In the genomic region with DNA sequence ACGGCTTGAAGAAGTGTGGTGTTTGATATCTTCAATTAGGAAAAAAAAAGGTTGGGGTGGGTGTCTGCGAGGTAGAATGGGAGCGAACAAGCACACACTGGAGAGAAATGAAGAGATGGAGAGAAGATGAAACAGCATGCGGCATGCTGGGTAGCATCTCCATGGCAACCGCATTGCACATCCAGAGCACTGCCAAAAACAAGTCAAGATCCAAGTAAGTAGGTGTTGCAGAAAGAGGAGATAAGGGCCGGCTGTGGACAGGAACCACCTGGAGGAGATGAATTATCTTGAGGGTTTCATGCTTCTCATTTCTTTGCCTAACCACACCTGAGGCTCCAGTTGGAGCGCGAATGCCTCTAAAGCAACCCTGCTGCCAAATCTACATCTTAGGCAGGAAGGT, we compare ENCODE assay signal across 11 mouse cellular contexts.
DNase-seq lines count a peak whose midpoint lies in the region; ATAC-seq and TF ChIP-seq lines count a peak whose summit lies in the region.
"Had no signal": no experiment of that assay in that cellular context is flagged by ENCODE, and none has a peak within 500 bp of the region (broad histone marks: within the 10 kb centered on the region; RNA-seq: fewer than 3 reads in every experiment).

No protein-coding gene starts in this region.

- TF ChIP-seq POLR2A in olfactory bulb, adult 2 months (IDR thresholded peaks at IDR 0.05; ENCODE audit: insufficient read depth, low read depth, low read length): no peak

- ATAC-seq in hindbrain, embryonic 14.5 days (ENCODE audit: low FRiP score): peak; percentile 59
- no peak for ATAC-seq in hindbrain, embryonic 11.5 days (ENCODE audit: low FRiP score)
- ATAC-seq in frontal cortex, adult (ENCODE audit: low TSS enrichment): peak; percentile 72
- no peak for ATAC-seq in inflammation-experienced regulatory T-cells, adult 6 months

- peak overlapping the region; percentile 12; the same call in 1 of the 2 replicates for H3K4me2 ChIP-seq in hindbrain, embryonic 14.5 days (replicated peaks)
- no peak overlapping the region for H3K4me2 ChIP-seq in hindbrain, embryonic 11.5 days (replicated peaks; ENCODE audit: low read depth, low read length)
- H3K4me2 ChIP-seq: liver, embryonic 15.5 days; neural tube, embryonic 12.5 days had no signal

- no peak for TF ChIP-seq CTCF in left cerebral cortex, adult 2 months (IDR thresholded peaks at IDR 0.05)
- TF ChIP-seq CTCF in olfactory bulb, adult 2 months (IDR thresholded peaks at IDR 0.05; ENCODE audit: insufficient read depth, low read depth, low read length): no peak

- intact Hi-C loops in left cerebral cortex, adult 2 months (cut with DNase I): loop anchor here (2.0 kb wide), 1 partner anchor 39 kb away; no protein-coding TSS in a partner anchor

- H3K27me3 ChIP-seq in hindbrain, embryonic 14.5 days (ENCODE audit: control insufficient read depth, insufficient read depth, low read length): no peaks in the 10 kb centered on the region
- H3K27me3 ChIP-seq in hindbrain, embryonic 11.5 days (ENCODE audit: control insufficient read depth, insufficient read depth, low read length): no peaks in the 10 kb centered on the region
- H3K27me3 ChIP-seq: liver, embryonic 15.5 days; neural tube, embryonic 12.5 days had no signal

- H3K4me3 ChIP-seq in hindbrain, embryonic 14.5 days (replicated peaks; ENCODE audit: low read length): no peak overlapping the region
- H3K4me3 ChIP-seq in hindbrain, embryonic 11.5 days (ENCODE audit: low read depth, low read length): no peak overlapping the region
- H3K4me3 ChIP-seq in left cerebral cortex, adult 2 months: no peak overlapping the region
- no peak overlapping the region for H3K4me3 ChIP-seq in olfactory bulb, adult 2 months (ENCODE audit: insufficient read depth, low read depth, low read length)
- H3K4me3 ChIP-seq: liver, embryonic 15.5 days; neural tube, embryonic 12.5 days had no signal

- H3K4me1 ChIP-seq in hindbrain, embryonic 14.5 days (replicated peaks; ENCODE audit: control insufficient read depth, insufficient read depth, low read length): peaks cover 21% of the 10 kb centered on the region
- H3K4me1 ChIP-seq in hindbrain, embryonic 11.5 days (replicated peaks; ENCODE audit: control insufficient read depth, insufficient read depth, low read length): no peaks in the 10 kb centered on the region
- H3K4me1 ChIP-seq in olfactory bulb, adult 2 months (ENCODE audit: control insufficient read depth, insufficient read depth, low read length): peaks cover 26% of the 10 kb centered on the region
- H3K4me1 ChIP-seq: liver, embryonic 15.5 days; neural tube, embryonic 12.5 days had no signal

- H3K36me3 ChIP-seq in hindbrain, embryonic 14.5 days (replicated peaks; ENCODE audit: control insufficient read depth, insufficient read depth): no peaks in the 10 kb centered on the region
- no peaks in the 10 kb centered on the region for H3K36me3 ChIP-seq in hindbrain, embryonic 11.5 days (ENCODE audit: control insufficient read depth, insufficient read depth, low read length)
- H3K36me3 ChIP-seq: liver, embryonic 15.5 days; neural tube, embryonic 12.5 days had no signal

- H3K9ac ChIP-seq in hindbrain, embryonic 14.5 days: no peak overlapping the region
- no peak overlapping the region for H3K9ac ChIP-seq in hindbrain, embryonic 11.5 days (ENCODE audit: low read depth, low read length)
- H3K9ac ChIP-seq: liver, embryonic 15.5 days; neural tube, embryonic 12.5 days had no signal

- 32% methylated on average over 8 of the region's 8 CpGs for WGBS in hindbrain, embryonic 14.5 days
- 59% methylated on average over 8 of the region's 8 CpGs for WGBS in hindbrain, embryonic 11.5 days
- WGBS in olfactory bulb, adult 2 months: 28% methylated on average over 8 of the region's 8 CpGs

- H3K9me3 ChIP-seq in hindbrain, embryonic 14.5 days (ENCODE audit: control insufficient read depth, low read length): no peaks in the 10 kb centered on the region
- no peaks in the 10 kb centered on the region for H3K9me3 ChIP-seq in hindbrain, embryonic 11.5 days (ENCODE audit: control insufficient read depth, low read length)
- H3K9me3 ChIP-seq: neural tube, embryonic 12.5 days had no signal

- DNase-seq in hindbrain, embryonic 14.5 days (ENCODE audit: low spot score): peak; percentile 58
- no peak for DNase-seq in hindbrain, embryonic 11.5 days (ENCODE audit: low spot score)
- DNase-seq in left cerebral cortex, adult 2 months (ENCODE audit: extremely low spot score in 1 of 2, low spot score in 2 of 2): peak; percentile 66 to 75
- DNase-seq in c-Kit-positive CD71-positive TER-119-positive erythroid progenitor cells, embryonic 14.5 days (ENCODE audit: low spot score): no peak
- DNase-seq in thymus, postnatal 36 days: no peak
- DNase-seq: adrenal gland, postnatal 36 days had no signal

- H3K27ac ChIP-seq in hindbrain, embryonic 14.5 days: peak overlapping the region; percentile 47
- H3K27ac ChIP-seq in hindbrain, embryonic 11.5 days (ENCODE audit: low read depth, low read length): no peak overlapping the region
- peak overlapping the region; percentile 89 for H3K27ac ChIP-seq in left cerebral cortex, adult 2 months
- peak overlapping the region; percentile 9 for H3K27ac ChIP-seq in olfactory bulb, adult 2 months (ENCODE audit: insufficient read depth, low read depth, low read length)
- H3K27ac ChIP-seq: liver, embryonic 15.5 days; neural tube, embryonic 12.5 days had no signal

Comparison
In these comparisons a context has a peak if more than half of its experiments do, and no peak if none do; other contexts are left out.
1. ATAC-seq: peak in hindbrain, embryonic 14.5 days (single experiment) and frontal cortex, adult (single experiment); none in hindbrain, embryonic 11.5 days (single experiment) and inflammation-experienced regulatory T-cells, adult 6 months (single experiment).
2. DNase-seq: peak in hindbrain, embryonic 14.5 days (single experiment) and left cerebral cortex, adult 2 months (2 of 2); none in hindbrain, embryonic 11.5 days (single experiment), c-Kit-positive CD71-positive TER-119-positive erythroid progenitor cells, embryonic 14.5 days (single experiment) and thymus, postnatal 36 days (0 of 2).